Mouse (Mus musculus): ENCODE measurements around the gene 2310039H08Rik. TPM values are rescaled to one million over a fixed set of nuclear protein-coding genes. Genes with fewer than 3 reads are reported as not detected.

2310039H08Rik gene
- polyA plus RNA-seq, 1 experiment, result 70.6 TPM

GRCm38 (mm10) chr17:46810672-46811071 is 38.2 kb downstream of the 2310039H08Rik start:
- H3K4me3 ChIP-seq (ENCODE audit: insufficient read depth, low read depth, low read length), result no peak overlapping the region
- peaks cover 4% of the 10 kb centered on the region; the same call in 1 of the 2 replicates for H3K4me1 ChIP-seq (ENCODE audit: control insufficient read depth, insufficient read depth, insufficient read length, low read length)

GRCm38 (mm10) chr17:46812442-46812841 is 40.0 kb downstream of the 2310039H08Rik start:
- Histone ChIP-seq H3K27ac (replicated peaks; ENCODE audit: low read depth, low read length) (no peak overlapping the region), H3K4me3 (ENCODE audit: insufficient read depth, low read depth, low read length) (no peak overlapping the region), H3K4me1 (ENCODE audit: control insufficient read depth, insufficient read depth, insufficient read length, low read length) (peaks cover 4% of the 10 kb centered on the region; the same call in 1 of the 2 replicates)

More at GRCm38 (mm10) chr17:46810672-46811071, 38.2 kb downstream of the 2310039H08Rik start:
- no peak overlapping the region for H3K27ac ChIP-seq (replicated peaks; ENCODE audit: low read depth, low read length)

- Histone ChIP-seq H3K27ac (replicated peaks; ENCODE audit: low read depth, low read length) (no peak overlapping the region), H3K4me3 (ENCODE audit: insufficient read depth, low read depth, low read length) (no peak overlapping the region), H3K4me1 (ENCODE audit: control insufficient read depth, insufficient read depth, insufficient read length, low read length) (no peaks in the 10 kb centered on the region)
These were observed 41.2 kb downstream of the 2310039H08Rik start for GRCm38 (mm10) chr17:46813637-46814036.

- H3K4me1 ChIP-seq (ENCODE audit: control insufficient read depth, insufficient read depth, insufficient read length, low read length), result no peaks in the 10 kb centered on the region
- no peak overlapping the region for H3K27ac ChIP-seq (replicated peaks; ENCODE audit: low read depth, low read length)
- H3K4me3 ChIP-seq (ENCODE audit: insufficient read depth, low read depth, low read length), result no peak overlapping the region
These were observed 42.1 kb downstream of the 2310039H08Rik start for GRCm38 (mm10) chr17:46814497-46814896.

- no peak overlapping the region for H3K4me3 ChIP-seq (ENCODE audit: insufficient read depth, low read depth, low read length)
- no peaks in the 10 kb centered on the region for H3K4me1 ChIP-seq (ENCODE audit: control insufficient read depth, insufficient read depth, insufficient read length, low read length)
- H3K27ac ChIP-seq (replicated peaks; ENCODE audit: low read depth, low read length), result no peak overlapping the region
These were observed 43.9 kb downstream of the 2310039H08Rik start for GRCm38 (mm10) chr17:46816306-46816705.

- Histone ChIP-seq H3K27ac (replicated peaks; ENCODE audit: low read depth, low read length) (no peak overlapping the region), H3K4me3 (ENCODE audit: insufficient read depth, low read depth, low read length) (no peak overlapping the region), H3K4me1 (ENCODE audit: control insufficient read depth, insufficient read depth, insufficient read length, low read length) (no peaks in the 10 kb centered on the region)
These were observed 45.3 kb downstream of the 2310039H08Rik start for GRCm38 (mm10) chr17:46817734-46818158.

GRCm38 (mm10) chr17:46820628-46821027 is 48.2 kb downstream of the 2310039H08Rik start:
- Histone ChIP-seq H3K4me3 (ENCODE audit: insufficient read depth, low read depth, low read length) (no peak overlapping the region), H3K4me1 (ENCODE audit: control insufficient read depth, insufficient read depth, insufficient read length, low read length) (no peaks in the 10 kb centered on the region), H3K27ac (replicated peaks; ENCODE audit: low read depth, low read length) (no peak overlapping the region)

Other genes starting within 250 kb of the 2310039H08Rik start
- gene Cul9, start 226.2 kb upstream of the 2310039H08Rik start, polyA plus RNA-seq (2012; ENCODE audit: insufficient read depth, insufficient read length, missing spikeins), result 11.6 and 14.5 TPM in 2 replicates
- gene Srf, start 216.5 kb upstream of the 2310039H08Rik start, polyA plus RNA-seq (2012; ENCODE audit: insufficient read depth, insufficient read length, missing spikeins), result 17.6 and 19.1 TPM in 2 replicates
- 0.42 TPM in 1 of 2 replicates, not detected in the other for gene Ptk7, start 143.1 kb upstream of the 2310039H08Rik start, polyA plus RNA-seq (2012; ENCODE audit: insufficient read depth, insufficient read length, missing spikeins)
- gene Klc4, start 126.6 kb upstream of the 2310039H08Rik start, polyA plus RNA-seq (2012; ENCODE audit: insufficient read depth, insufficient read length, missing spikeins), result 15.7 and 15.9 TPM in 2 replicates
- 118 and 151 TPM in 2 replicates for gene Mrpl2, start 126.4 kb upstream of the 2310039H08Rik start, polyA plus RNA-seq (2012; ENCODE audit: insufficient read depth, insufficient read length, missing spikeins)
- 8.9 and 13.8 TPM in 2 replicates for gene Cul7, start 122.3 kb upstream of the 2310039H08Rik start, polyA plus RNA-seq (2012; ENCODE audit: insufficient read depth, insufficient read length, missing spikeins)
- gene Rrp36, start 98.3 kb upstream of the 2310039H08Rik start, polyA plus RNA-seq (2012; ENCODE audit: insufficient read depth, insufficient read length, missing spikeins), result 19.7 and 20.6 TPM in 2 replicates
- 121 and 148 TPM in 2 replicates for gene Mea1, start 93.8 kb upstream of the 2310039H08Rik start, polyA plus RNA-seq (2012; ENCODE audit: insufficient read depth, insufficient read length, missing spikeins)
- gene Klhdc3, start 91.7 kb upstream of the 2310039H08Rik start, polyA plus RNA-seq (2012; ENCODE audit: insufficient read depth, insufficient read length, missing spikeins), result 24.2 and 24.8 TPM in 2 replicates
- gene Ppp2r5d, start 67.5 kb upstream of the 2310039H08Rik start, polyA plus RNA-seq (2012; ENCODE audit: insufficient read depth, insufficient read length, missing spikeins), result 33.3 and 37.8 TPM in 2 replicates
- 42.3 and 56.0 TPM in 2 replicates for gene Pex6, start 61.2 kb upstream of the 2310039H08Rik start, polyA plus RNA-seq (2012; ENCODE audit: insufficient read depth, insufficient read length, missing spikeins)
- 4.0 TPM in 1 of 2 replicates, not detected in the other for gene Gnmt, start 43.5 kb upstream of the 2310039H08Rik start, polyA plus RNA-seq (2012; ENCODE audit: insufficient read depth, insufficient read length, missing spikeins)
- gene Cnpy3, start 20.4 kb upstream of the 2310039H08Rik start, polyA plus RNA-seq (2012; ENCODE audit: insufficient read depth, insufficient read length, missing spikeins), result 14.2 and 16.3 TPM in 2 replicates
- gene Ptcra, start 8.9 kb upstream of the 2310039H08Rik start, polyA plus RNA-seq (2012; ENCODE audit: insufficient read depth, insufficient read length, missing spikeins), result not detected in 2 replicates
- gene Rpl7l1, start 10.0 kb downstream of the 2310039H08Rik start, polyA plus RNA-seq (2012; ENCODE audit: insufficient read depth, insufficient read length, missing spikeins), result 51.1 and 77.6 TPM in 2 replicates
- gene Bicral, start 85.8 kb downstream of the 2310039H08Rik start, polyA plus RNA-seq (2012; ENCODE audit: insufficient read depth, insufficient read length, missing spikeins), result 5.3 and 9.8 TPM in 2 replicates
- gene Tbcc, start 118.0 kb downstream of the 2310039H08Rik start, polyA plus RNA-seq (2012; ENCODE audit: insufficient read depth, insufficient read length, missing spikeins), result 10.1 TPM in 2 replicates
- gene Prph2, start 137.8 kb downstream of the 2310039H08Rik start, polyA plus RNA-seq (2012; ENCODE audit: insufficient read depth, insufficient read length, missing spikeins), result not detected in 2 replicates
- 17.1 and 17.2 TPM in 2 replicates for gene Ubr2, start 237.9 kb downstream of the 2310039H08Rik start, polyA plus RNA-seq (2012; ENCODE audit: insufficient read depth, insufficient read length, missing spikeins)